Mouse (Mus musculus) hindbrain, embryonic 12.5 days (tissue): Measurements from ENCODE around the gene Rnf157. TPM values are rescaled to one million over a fixed set of nuclear protein-coding genes. Genes with fewer than 3 reads are reported as not detected.

Experiments
- ATAC-seq: fragments of 200-750 bp; cut with Nextera tagmentation; 2 replicates; pipeline ENCODE4 v1.8.0; 2017; ENCODE audit warnings: moderate TSS enrichment; ENCODE audit not compliant: low FRiP score
- H3K27ac ChIP-seq: fragments of 300-500 bp; sonication (generic); 2 replicates; pipeline ENCODE4 v1.5.1; 2016; ENCODE audit warnings: mild to moderate bottlenecking
- H3K27me3 ChIP-seq: fragments of 300-500 bp; sonication (generic); 2 replicates; pipeline ENCODE4 v1.6.1; 2016; ENCODE audit warnings: mild to moderate bottlenecking
- H3K36me3 ChIP-seq: fragments of 300-500 bp; sonication (generic); 2 replicates; pipeline ENCODE4 v1.6.1; 2016; ENCODE audit warnings: mild to moderate bottlenecking
- H3K4me1 ChIP-seq: fragments of 300-500 bp; sonication (generic); 2 replicates; pipeline ENCODE4 v1.6.1; 2016
- H3K4me2 ChIP-seq: fragments of 300-500 bp; sonication (generic); replicated peaks from 2 replicates; pipeline ENCODE4 v1.6.1; 2016; ENCODE audit warnings: mild to moderate bottlenecking
- H3K4me3 ChIP-seq: fragments of 300-500 bp; sonication (generic); 2 replicates; pipeline ENCODE4 v1.5.1; 2016; ENCODE audit warnings: mild to moderate bottlenecking
- H3K9ac ChIP-seq: fragments of 300-500 bp; sonication (generic); 2 replicates; pipeline ENCODE4 v1.6.1; 2016; ENCODE audit warnings: mild to moderate bottlenecking, moderate library complexity
- H3K9me3 ChIP-seq: fragments of 300-500 bp; sonication (generic); replicated peaks from 2 replicates; pipeline ENCODE4 v1.6.1; 2016; ENCODE audit warnings: mild to moderate bottlenecking
- WGBS: fragments of 180-500 bp; shearing (Covaris S2); methylation state at CpG from one replicate; pipeline ENCODE4 v1.1.7; 2016; 5-methylcytosine and 5-hydroxymethylcytosine counted together
- polyA plus RNA-seq: library from polyadenylated mRNA; unstranded; fragments of >200 nt; fragmentation: Nextera tagmentation; extraction: Ambion mirVana; gene quantifications from 2 replicates; pipeline ENCODE4 v1.2.1, GENCODE M21; 2016

Rnf157 gene
- polyA plus RNA-seq, 1 experiment from 2014 or later, result 44.8 TPM

- 61% methylated on average over 8 of the region's 8 CpGs for WGBS
- Histone ChIP-seq H3K27ac (no peak overlapping the region), H3K9ac (no peak overlapping the region), H3K36me3 (no peaks in the 10 kb centered on the region), H3K4me2 (no peak overlapping the region), H3K4me1 (peaks cover 4% of the 10 kb centered on the region; the same call in 1 of the 2 replicates), H3K4me3 (no peak overlapping the region), H3K27me3 (0 out of 2 replicates have a peak, but pooled peaks cover 3% of the 10 kb centered on the region), H3K9me3 (no peaks in the 10 kb centered on the region)
- no peak for ATAC-seq
Measured at GRCm38 (mm10) chr11:116311169-116311568, 101.7 kb downstream of the Rnf157 start.

- Histone ChIP-seq H3K4me3 (no peak overlapping the region), H3K36me3 (peaks cover 5% of the 10 kb centered on the region), H3K4me1 (peaks cover 6% of the 10 kb centered on the region), H3K27ac (no peak overlapping the region), H3K27me3 (0 out of 2 replicates have a peak, but pooled peaks cover 3% of the 10 kb centered on the region), H3K4me2 (no peak overlapping the region), H3K9ac (no peak overlapping the region), H3K9me3 (no peaks in the 10 kb centered on the region)
- WGBS, result 78% methylated on average over 3 of the region's 3 CpGs
- no peak for ATAC-seq
Measured at GRCm38 (mm10) chr11:116309601-116310000, 103.2 kb downstream of the Rnf157 start.

DNA sequence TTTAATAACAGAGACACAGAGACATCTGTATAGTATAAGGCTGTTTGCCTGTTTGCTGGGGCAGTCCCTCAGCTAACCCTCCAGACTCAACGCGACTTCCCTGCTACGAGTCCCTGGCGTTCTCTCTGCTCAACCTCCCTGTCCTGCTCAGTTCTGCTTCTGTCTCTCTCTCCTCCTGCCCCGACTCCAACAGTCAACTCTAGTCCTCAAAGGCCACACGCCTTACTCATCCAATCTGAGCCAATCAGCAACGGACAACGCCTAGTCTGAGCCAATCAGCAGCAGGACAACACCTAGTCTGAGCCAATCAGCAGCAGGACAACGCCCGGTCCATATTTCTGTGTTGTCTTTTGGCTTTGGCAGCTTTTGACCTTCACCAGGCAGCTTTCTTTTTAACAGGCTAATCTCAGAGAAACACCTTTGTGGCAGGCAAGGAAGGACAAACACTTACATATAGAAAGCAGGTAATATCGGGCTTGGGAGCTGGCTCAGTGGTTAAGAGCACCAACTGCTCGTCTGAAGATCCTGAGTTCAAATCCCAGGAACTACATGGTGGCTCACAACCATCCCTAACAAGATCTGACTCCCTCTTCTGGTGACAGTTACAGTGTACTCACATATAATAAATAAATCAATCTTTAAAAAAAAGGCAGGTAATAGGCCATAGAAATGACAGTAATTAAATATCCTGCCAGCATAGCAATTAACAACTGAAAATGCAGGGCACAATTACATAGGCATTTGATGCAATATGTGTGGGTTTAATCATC, 104.9 kb downstream of the Rnf157 start:
- H3K27ac ChIP-seq, result no peak overlapping the region
- H3K9ac ChIP-seq, result no peak overlapping the region
- no peak overlapping the region for H3K4me2 ChIP-seq
- H3K36me3 ChIP-seq, result peaks cover 22% of the 10 kb centered on the region
- no peaks in the 10 kb centered on the region for H3K9me3 ChIP-seq
- no peak overlapping the region for H3K4me3 ChIP-seq
- WGBS, result 92% methylated on average over 12 of the region's 12 CpGs
- peaks cover 6% of the 10 kb centered on the region for H3K4me1 ChIP-seq
- ATAC-seq, result no peak
- 0 out of 2 replicates have a peak, but pooled peaks cover 3% of the 10 kb centered on the region for H3K27me3 ChIP-seq

GRCm38 (mm10) chr11:116307019-116307725, 105.7 kb downstream of the Rnf157 start, which contains the start of gene Exoc7:
Exoc7 (minus strand) TSS chr11:116307233.
- peak within 1 kb of the TSS; percentile 56; the same call in 1 of the 2 replicates for H3K27ac ChIP-seq
- H3K27me3 ChIP-seq, result 0 out of 2 replicates have a peak, but pooled peaks cover 3% of the 10 kb centered on the region
- peak within 1 kb of the TSS; percentile 80 for H3K4me2 ChIP-seq
- H3K36me3 ChIP-seq, result peaks cover 28% of the 10 kb centered on the region
- peak; percentile 36; the same call in 1 of the 2 replicates for ATAC-seq
- peak within 1 kb of the TSS; percentile 84 for H3K9ac ChIP-seq
- 83% methylated on average over 10 of the region's 10 CpGs for WGBS
- peaks cover 6% of the 10 kb centered on the region for H3K4me1 ChIP-seq
- H3K9me3 ChIP-seq, result no peaks in the 10 kb centered on the region
- H3K4me3 ChIP-seq, result peak within 1 kb of the TSS; percentile 72

DNA sequence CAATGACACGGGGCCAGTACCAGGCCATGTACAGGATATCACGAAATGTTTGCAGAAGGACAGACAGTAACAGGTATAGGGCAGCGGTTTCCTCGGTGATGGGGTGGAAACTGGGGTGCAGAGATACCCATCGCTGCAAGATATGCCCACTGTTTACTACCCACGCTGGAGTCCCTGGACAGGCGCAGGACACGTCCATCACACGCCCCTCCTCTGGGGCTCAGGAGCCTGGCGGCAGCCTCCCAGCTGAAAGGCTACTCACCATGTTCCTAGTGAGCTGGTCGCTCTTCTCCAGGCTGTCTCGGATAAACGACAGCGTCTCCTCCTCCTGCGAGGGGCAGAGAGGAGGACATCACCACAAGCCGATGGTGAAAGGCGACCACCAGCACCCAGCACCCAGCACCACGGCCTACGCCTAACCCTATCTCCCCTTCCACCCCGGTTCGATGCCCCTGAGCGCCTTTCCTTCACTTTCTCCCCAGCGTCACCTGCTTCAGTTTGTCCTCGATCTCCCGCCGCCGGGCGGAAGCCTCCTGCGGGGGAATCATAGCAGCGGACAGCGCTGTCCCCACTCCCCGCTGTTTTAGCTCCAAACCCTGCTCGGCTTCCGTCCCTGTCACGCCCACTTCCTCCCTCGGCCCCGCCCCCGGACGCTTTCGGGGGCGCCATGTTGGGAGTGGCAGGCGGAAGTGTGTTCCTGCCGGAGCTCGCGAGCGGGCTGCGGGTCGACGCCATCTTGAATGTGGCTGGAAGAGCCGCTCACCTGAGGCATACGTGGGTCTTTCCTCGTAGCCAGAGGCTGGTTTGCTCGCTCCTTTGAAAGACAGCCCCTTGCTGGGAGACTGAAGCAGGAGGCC, 106.5 kb downstream of the Rnf157 start:
- Histone ChIP-seq H3K27ac (peak overlapping the region; percentile 56; the same call in 1 of the 2 replicates), H3K4me1 (peaks cover 6% of the 10 kb centered on the region), H3K4me3 (peak overlapping the region; percentile 72), H3K27me3 (0 out of 2 replicates have a peak, but pooled peaks cover 3% of the 10 kb centered on the region), H3K4me2 (peak overlapping the region; percentile 80), H3K9me3 (no peaks in the 10 kb centered on the region), H3K36me3 (peaks cover 36% of the 10 kb centered on the region), H3K9ac (peak overlapping the region; percentile 84)
- ATAC-seq, result peak; percentile 91
- 2% methylated on average over 53 of the region's 53 CpGs for WGBS

DNA sequence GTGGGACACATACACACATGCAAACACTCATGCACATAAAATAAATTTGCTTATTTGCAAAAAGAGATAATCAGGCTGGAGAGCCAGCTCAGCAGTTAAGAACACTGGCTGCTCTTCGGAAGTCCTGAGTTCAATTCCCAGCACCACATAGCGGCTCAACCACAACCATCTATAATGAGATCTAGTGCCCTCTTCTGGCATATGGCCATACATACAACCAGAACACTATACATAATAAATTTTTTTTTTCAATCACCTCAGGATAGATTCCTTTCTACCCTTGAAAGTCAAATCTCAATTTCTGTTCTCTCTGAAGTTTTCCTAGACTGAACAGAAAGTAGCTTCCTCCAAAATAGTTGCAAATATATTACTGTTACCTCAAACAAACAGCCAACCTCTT, 107.4 kb downstream of the Rnf157 start:
- Histone ChIP-seq H3K4me1 (peaks cover 6% of the 10 kb centered on the region), H3K9ac (no peak overlapping the region), H3K4me3 (peak overlapping the region; percentile 72; the same call in 1 of the 2 replicates), H3K4me2 (peak overlapping the region; percentile 80), H3K36me3 (peaks cover 45% of the 10 kb centered on the region), H3K27ac (no peak overlapping the region), H3K27me3 (0 out of 2 replicates have a peak, but pooled peaks cover 3% of the 10 kb centered on the region), H3K9me3 (no peaks in the 10 kb centered on the region)
- no peak for ATAC-seq
- 98% methylated on average over 2 of the region's 2 CpGs for WGBS

DNA sequence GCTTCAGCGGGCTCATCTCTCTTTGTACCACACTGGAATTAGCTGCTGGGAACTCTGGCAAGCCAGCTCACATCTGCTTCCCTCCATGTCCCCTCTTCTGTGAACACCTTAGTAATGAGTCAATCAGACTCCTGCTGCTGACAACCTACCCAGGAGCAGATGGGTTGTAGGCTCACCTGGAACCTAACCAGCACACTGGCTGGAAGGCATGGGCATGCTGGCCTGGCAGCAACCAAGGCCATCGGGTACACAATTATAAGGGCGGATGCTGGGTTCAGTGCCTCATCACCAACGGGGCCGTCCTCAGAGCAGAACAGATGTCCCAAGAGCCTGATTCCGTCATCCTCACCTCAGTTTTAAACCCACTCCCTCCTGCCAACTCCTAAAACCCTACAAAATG, 114.2 kb downstream of the Rnf157 start:
- no peak for ATAC-seq
- H3K27ac ChIP-seq, result no peak overlapping the region
- H3K27me3 ChIP-seq, result no peaks in the 10 kb centered on the region
- WGBS, result 96% methylated on average over 6 of the region's 6 CpGs
- no peak overlapping the region for H3K4me3 ChIP-seq
- no peaks in the 10 kb centered on the region for H3K4me1 ChIP-seq
- H3K4me2 ChIP-seq, result no peak overlapping the region
- H3K36me3 ChIP-seq, result peaks cover 89% of the 10 kb centered on the region
- H3K9ac ChIP-seq, result no peak overlapping the region
- H3K9me3 ChIP-seq, result no peaks in the 10 kb centered on the region

GRCm38 (mm10) chr11:116298221-116298620, 114.6 kb downstream of the Rnf157 start:
- 91% methylated on average over 11 of the region's 11 CpGs for WGBS
- Histone ChIP-seq H3K4me1 (no peaks in the 10 kb centered on the region), H3K4me3 (no peak overlapping the region), H3K9ac (no peak overlapping the region), H3K27ac (no peak overlapping the region), H3K4me2 (no peak overlapping the region), H3K36me3 (peaks cover 87% of the 10 kb centered on the region), H3K9me3 (no peaks in the 10 kb centered on the region), H3K27me3 (no peaks in the 10 kb centered on the region)
- no peak for ATAC-seq

GRCm38 (mm10) chr11:116297017-116297416, 115.8 kb downstream of the Rnf157 start:
- peaks cover 89% of the 10 kb centered on the region for H3K36me3 ChIP-seq
- ATAC-seq, result no peak
- H3K9ac ChIP-seq, result no peak overlapping the region
- H3K27ac ChIP-seq, result no peak overlapping the region
- no peaks in the 10 kb centered on the region for H3K4me1 ChIP-seq
- H3K27me3 ChIP-seq, result no peaks in the 10 kb centered on the region
- no peak overlapping the region for H3K4me3 ChIP-seq
- 89% methylated on average over 3 of the region's 3 CpGs for WGBS
- H3K4me2 ChIP-seq, result no peak overlapping the region
- H3K9me3 ChIP-seq, result no peaks in the 10 kb centered on the region

DNA sequence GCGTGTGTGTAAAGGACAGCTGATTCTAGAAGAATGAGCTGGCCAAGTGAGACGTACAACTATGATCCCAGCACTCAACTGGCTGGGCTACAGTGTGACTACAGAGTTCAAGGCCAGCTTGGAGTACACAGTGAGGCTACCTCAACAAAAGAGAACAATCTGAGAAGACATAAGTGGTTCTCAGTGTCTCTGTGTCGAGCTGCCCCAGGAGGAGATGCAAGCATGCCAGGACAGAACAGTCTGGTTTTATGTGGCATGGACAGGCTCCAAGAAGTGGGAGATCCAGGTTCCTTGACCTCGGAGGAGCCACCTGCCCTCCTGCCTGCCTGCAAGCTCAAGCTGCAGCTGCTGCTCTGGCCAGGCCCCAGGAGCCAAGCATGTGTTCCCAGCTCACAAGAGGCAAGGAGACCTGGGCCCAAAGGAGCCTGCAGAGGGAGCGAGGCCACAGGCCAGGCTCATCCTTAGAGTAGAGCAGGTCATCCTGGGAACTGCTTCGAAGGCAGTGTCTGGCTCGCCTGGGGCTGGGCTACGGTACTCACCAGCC, 116.6 kb downstream of the Rnf157 start:
- no peaks in the 10 kb centered on the region for H3K27me3 ChIP-seq
- H3K36me3 ChIP-seq, result peaks cover 88% of the 10 kb centered on the region
- H3K4me3 ChIP-seq, result no peak overlapping the region
- no peaks in the 10 kb centered on the region for H3K9me3 ChIP-seq
- H3K27ac ChIP-seq, result no peak overlapping the region
- H3K4me1 ChIP-seq, result no peaks in the 10 kb centered on the region
- H3K9ac ChIP-seq, result no peak overlapping the region
- ATAC-seq, result no peak
- no peak overlapping the region for H3K4me2 ChIP-seq
- 90% methylated on average over 8 of the region's 8 CpGs for WGBS

GRCm38 (mm10) chr11:116294319-116294718, 118.5 kb downstream of the Rnf157 start:
- H3K4me3 ChIP-seq, result no peak overlapping the region
- 33% methylated on average over 5 of the region's 5 CpGs for WGBS
- H3K9ac ChIP-seq, result no peak overlapping the region
- no peaks in the 10 kb centered on the region for H3K27me3 ChIP-seq
- peaks cover 88% of the 10 kb centered on the region for H3K36me3 ChIP-seq
- peak; percentile 46; the same call in 1 of the 2 replicates for ATAC-seq
- no peaks in the 10 kb centered on the region for H3K9me3 ChIP-seq
- H3K4me1 ChIP-seq, result no peaks in the 10 kb centered on the region
- no peak overlapping the region for H3K4me2 ChIP-seq
- H3K27ac ChIP-seq, result no peak overlapping the region
